Mouse (Mus musculus) spleen, postnatal 10 days (tissue): Measurements from ENCODE around the gene Lair1.
"Not testable (repeated sequence)": the region's sequence is repeated elsewhere in the genome, so short reads cannot be mapped to it uniquely, and the experiment has no call there.

ENCODE experiments used
- DNase-seq, 2 experiments: peaks; one replicate each; pipeline ENCODE4 v3.0.0; 2021 to 2022; ENCODE audit warnings: low spot score in 2 of 2

The Lair1 gene

GRCm38 (mm10) chr7:4003996-4004395 lies 59.0 kb downstream of the Lair1 start:
- DNase-seq, result not testable (repeated sequence)

DNA sequence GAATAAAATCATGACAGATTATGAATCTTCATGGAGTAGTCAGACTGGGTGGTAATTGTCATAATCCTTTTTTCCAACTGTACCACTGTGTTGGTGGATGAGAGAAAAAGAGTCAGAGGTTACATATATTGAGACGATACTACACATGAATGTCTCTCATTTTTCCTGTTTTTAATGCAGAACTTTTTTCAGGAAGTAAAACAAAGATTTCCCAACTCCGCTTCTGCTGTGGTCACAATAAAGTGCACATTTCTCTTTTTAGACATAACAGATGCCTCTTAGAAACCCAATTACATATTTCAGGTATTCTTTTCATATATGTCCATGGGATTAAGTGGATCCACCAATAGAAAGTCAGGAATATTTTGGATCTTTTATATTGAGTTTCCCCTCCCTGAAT lies 101.0 kb downstream of the Lair1 start:
- no peak for DNase-seq

DNA sequence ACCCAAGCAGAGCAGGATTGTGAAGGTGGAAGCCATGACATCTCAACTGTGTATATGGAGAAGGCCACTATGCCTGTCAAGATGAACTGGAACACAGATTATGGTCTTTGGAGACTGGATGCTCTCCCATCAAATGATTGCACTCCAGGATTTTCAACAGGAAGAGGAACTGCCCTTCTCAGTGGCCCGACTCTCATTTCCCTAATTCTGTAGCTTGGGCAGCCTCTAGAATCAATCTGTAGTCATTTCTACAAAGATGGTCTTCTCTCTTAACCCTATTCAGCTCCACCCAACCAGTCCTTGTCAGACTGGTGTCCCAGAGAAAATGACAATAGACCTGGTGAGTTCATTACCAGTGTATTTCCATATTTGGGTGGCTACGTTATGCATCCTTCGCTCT lies 105.6 kb downstream of the Lair1 start:
- no peak for DNase-seq
